Mouse (Mus musculus): ENCODE measurements around the gene Drd3. TPM values are rescaled to one million over a fixed set of nuclear protein-coding genes. Genes with fewer than 3 reads are reported as not detected.

Gene Drd3
- total and polyA plus RNA-seq, 3 experiments: not detected

GRCm38 (mm10) chr16:43818404-43818803 lies 64.6 kb downstream of the Drd3 start:
- no peaks in the 10 kb centered on the region for H3K36me3 ChIP-seq (replicated peaks)
- ATAC-seq (ENCODE audit: extremely low read depth, insufficient number of reproducible peaks, low FRiP score, poor library complexity, severe bottlenecking): no peak
- no peak for DNase-seq (ENCODE audit: low spot score)
- no peaks in the 10 kb centered on the region for H3K9me3 ChIP-seq (replicated peaks)
- peaks cover 3% of the 10 kb centered on the region; the same call in 1 of the 2 replicates for H3K27me3 ChIP-seq (ENCODE audit: insufficient read depth, low read length)
- no peak for TF ChIP-seq CTCF (IDR thresholded peaks at IDR 0.05; ENCODE audit: low read depth, low read length)
- no peak for TF ChIP-seq POLR2AphosphoS5 (IDR thresholded peaks at IDR 0.05; ENCODE audit: insufficient replicate concordance, low read depth, low read length)
- TF ChIP-seq GATA2 (IDR thresholded peaks at IDR 0.05; ENCODE audit: borderline replicate concordance, low read depth, low read length): no peak
- no peak for TF ChIP-seq TAL1 (conservative IDR thresholded peaks at IDR 0.05; ENCODE audit: low read depth, low read length)
- no peak for TF ChIP-seq GATA1 (IDR thresholded peaks at IDR 0.05; ENCODE audit: borderline replicate concordance, low read length)
- H3K4me3 ChIP-seq (ENCODE audit: low read depth, low read length): no peak overlapping the region
- no peaks in the 10 kb centered on the region for H3K4me1 ChIP-seq (ENCODE audit: insufficient read depth, low read depth, low read length)

GRCm38 (mm10) chr16:43827492-43827891 lies 73.7 kb downstream of the Drd3 start:
- DNase-seq (ENCODE audit: low spot score): no peak
- Histone ChIP-seq H3K36me3 (replicated peaks) (no peaks in the 10 kb centered on the region), H3K27me3 (ENCODE audit: insufficient read depth, low read length) (peaks cover 6% of the 10 kb centered on the region), H3K9me3 (replicated peaks) (no peaks in the 10 kb centered on the region), H3K4me3 (ENCODE audit: low read depth, low read length) (no peak overlapping the region), H3K4me1 (ENCODE audit: insufficient read depth, low read depth, low read length) (no peaks in the 10 kb centered on the region)
- no peak for TF ChIP-seq GATA2 (IDR thresholded peaks at IDR 0.05; ENCODE audit: borderline replicate concordance, low read depth, low read length)
- TF ChIP-seq GATA1 (IDR thresholded peaks at IDR 0.05; ENCODE audit: borderline replicate concordance, low read length): no peak
- TF ChIP-seq CTCF (IDR thresholded peaks at IDR 0.05; ENCODE audit: low read depth, low read length): no peak
- TF ChIP-seq TAL1 (conservative IDR thresholded peaks at IDR 0.05; ENCODE audit: low read depth, low read length): no peak
- no peak for TF ChIP-seq POLR2AphosphoS5 (IDR thresholded peaks at IDR 0.05; ENCODE audit: insufficient replicate concordance, low read depth, low read length)
- ATAC-seq (ENCODE audit: extremely low read depth, insufficient number of reproducible peaks, low FRiP score, poor library complexity, severe bottlenecking): no peak

GRCm38 (mm10) chr16:43831957-43832356 lies 78.1 kb downstream of the Drd3 start:
- no peaks in the 10 kb centered on the region for H3K36me3 ChIP-seq (replicated peaks)
- no peaks in the 10 kb centered on the region for H3K9me3 ChIP-seq (replicated peaks)
- no peak for DNase-seq (ENCODE audit: low spot score)
- H3K27me3 ChIP-seq (ENCODE audit: insufficient read depth, low read length): peaks cover 3% of the 10 kb centered on the region
- no peak for TF ChIP-seq POLR2AphosphoS5 (IDR thresholded peaks at IDR 0.05; ENCODE audit: insufficient replicate concordance, low read depth, low read length)
- TF ChIP-seq GATA1 (IDR thresholded peaks at IDR 0.05; ENCODE audit: borderline replicate concordance, low read length): no peak
- TF ChIP-seq TAL1 (conservative IDR thresholded peaks at IDR 0.05; ENCODE audit: low read depth, low read length): no peak
- TF ChIP-seq CTCF (IDR thresholded peaks at IDR 0.05; ENCODE audit: low read depth, low read length): no peak
- no peak overlapping the region for H3K4me3 ChIP-seq (ENCODE audit: low read depth, low read length)
- ATAC-seq (ENCODE audit: extremely low read depth, insufficient number of reproducible peaks, low FRiP score, poor library complexity, severe bottlenecking): no peak
- no peaks in the 10 kb centered on the region for H3K4me1 ChIP-seq (ENCODE audit: insufficient read depth, low read depth, low read length)

- no peak for DNase-seq (ENCODE audit: low spot score)
- Histone ChIP-seq H3K4me1 (ENCODE audit: insufficient read depth, low read depth, low read length) (no peaks in the 10 kb centered on the region), H3K36me3 (replicated peaks) (no peaks in the 10 kb centered on the region), H3K9me3 (replicated peaks) (no peaks in the 10 kb centered on the region), H3K4me3 (ENCODE audit: low read depth, low read length) (no peak overlapping the region), H3K27me3 (ENCODE audit: insufficient read depth, low read length) (peaks cover 6% of the 10 kb centered on the region; the same call in 1 of the 2 replicates)
- TF ChIP-seq CTCF (IDR thresholded peaks at IDR 0.05; ENCODE audit: low read depth, low read length) (no peak), GATA1 (IDR thresholded peaks at IDR 0.05; ENCODE audit: borderline replicate concordance, low read length) (no peak), TAL1 (conservative IDR thresholded peaks at IDR 0.05; ENCODE audit: low read depth, low read length) (no peak), POLR2AphosphoS5 (IDR thresholded peaks at IDR 0.05; ENCODE audit: insufficient replicate concordance, low read depth, low read length) (no peak), GATA2 (IDR thresholded peaks at IDR 0.05; ENCODE audit: borderline replicate concordance, low read depth, low read length) (no peak)
- ATAC-seq (ENCODE audit: extremely low read depth, insufficient number of reproducible peaks, low FRiP score, poor library complexity, severe bottlenecking): no peak
Measured at GRCm38 (mm10) chr16:43841236-43841635, 87.4 kb downstream of the Drd3 start.

GRCm38 (mm10) chr16:43849839-43850238 lies 96.0 kb downstream of the Drd3 start:
- Histone ChIP-seq H3K36me3 (replicated peaks) (no peaks in the 10 kb centered on the region), H3K4me3 (ENCODE audit: low read depth, low read length) (no peak overlapping the region), H3K4me1 (ENCODE audit: insufficient read depth, low read depth, low read length) (no peaks in the 10 kb centered on the region), H3K9me3 (replicated peaks) (no peaks in the 10 kb centered on the region), H3K27me3 (ENCODE audit: insufficient read depth, low read length) (no peaks in the 10 kb centered on the region)
- TF ChIP-seq TAL1 (conservative IDR thresholded peaks at IDR 0.05; ENCODE audit: low read depth, low read length): no peak
- no peak for TF ChIP-seq POLR2AphosphoS5 (IDR thresholded peaks at IDR 0.05; ENCODE audit: insufficient replicate concordance, low read depth, low read length)
- DNase-seq (ENCODE audit: low spot score) (no peak), ATAC-seq (ENCODE audit: extremely low read depth, insufficient number of reproducible peaks, low FRiP score, poor library complexity, severe bottlenecking) (no peak)

GRCm38 (mm10) chr16:43858941-43859476 lies 105.2 kb downstream of the Drd3 start:
- H3K4me1 ChIP-seq (ENCODE audit: insufficient read depth, low read depth, low read length): no peaks in the 10 kb centered on the region
- DNase-seq (ENCODE audit: low spot score) (no peak), ATAC-seq (ENCODE audit: extremely low read depth, insufficient number of reproducible peaks, low FRiP score, poor library complexity, severe bottlenecking) (no peak)
- no peak overlapping the region for H3K4me3 ChIP-seq (ENCODE audit: low read depth, low read length)
- H3K36me3 ChIP-seq (replicated peaks): peaks cover 32% of the 10 kb centered on the region
- no peaks in the 10 kb centered on the region for H3K9me3 ChIP-seq (replicated peaks)
- no peaks in the 10 kb centered on the region for H3K27me3 ChIP-seq (ENCODE audit: insufficient read depth, low read length)
- no peak for TF ChIP-seq TAL1 (conservative IDR thresholded peaks at IDR 0.05; ENCODE audit: low read depth, low read length)
- no peak for TF ChIP-seq GATA1 (IDR thresholded peaks at IDR 0.05; ENCODE audit: borderline replicate concordance, low read length)
- no peak for TF ChIP-seq GATA2 (IDR thresholded peaks at IDR 0.05; ENCODE audit: borderline replicate concordance, low read depth, low read length)
- TF ChIP-seq CTCF (IDR thresholded peaks at IDR 0.05; ENCODE audit: low read depth, low read length): no peak
- TF ChIP-seq POLR2AphosphoS5 (IDR thresholded peaks at IDR 0.05; ENCODE audit: insufficient replicate concordance, low read depth, low read length): no peak

Measured in G1E (cell line).